Mouse (Mus musculus) heart, embryonic 10.5 days (tissue): Measurements from ENCODE around the gene Zmynd11. TPM values are rescaled to one million over a fixed set of nuclear protein-coding genes. Genes with fewer than 3 reads are reported as not detected.

Experiments
- DNase-seq: peaks from one replicate; pipeline ENCODE4 v3.0.0-alpha.2; 2017; ENCODE audit warnings: low spot score
- H3K27ac ChIP-seq: fragments of 300-500 bp; sonication (generic); 2 replicates; pipeline ENCODE4 v1.5.1; 2016; ENCODE audit warnings: mild to moderate bottlenecking
- H3K27me3 ChIP-seq: fragments of 300-500 bp; sonication (generic); 2 replicates; pipeline ENCODE4 v1.6.1; 2016; ENCODE audit warnings: mild to moderate bottlenecking; ENCODE audit not compliant: poor library complexity, insufficient read depth, severe bottlenecking
- H3K36me3 ChIP-seq: fragments of 300-500 bp; sonication (generic); 2 replicates; pipeline ENCODE4 v1.6.1; 2016; ENCODE audit warnings: mild to moderate bottlenecking, moderate library complexity
- H3K4me1 ChIP-seq: fragments of 300-500 bp; sonication (generic); 2 replicates; pipeline ENCODE4 v1.6.1; 2016; ENCODE audit warnings: mild to moderate bottlenecking
- H3K4me3 ChIP-seq: fragments of 300-500 bp; sonication (generic); 2 replicates; pipeline ENCODE4 v1.5.1; 2016; ENCODE audit warnings: mild to moderate bottlenecking, moderate library complexity
- H3K9me3 ChIP-seq: fragments of 300-500 bp; sonication (generic); 2 replicates; pipeline ENCODE4 v1.6.1; 2016; ENCODE audit warnings: mild to moderate bottlenecking, moderate library complexity
- WGBS: fragments of 180-500 bp; shearing (Covaris S2); methylation state at CpG from one replicate; pipeline ENCODE4 v1.1.7; 2016; 5-methylcytosine and 5-hydroxymethylcytosine counted together
- polyA plus RNA-seq: library from polyadenylated mRNA; unstranded; fragments of >200 nt; fragmentation: Nextera tagmentation; extraction: Ambion mirVana; gene quantifications from 2 replicates; pipeline ENCODE4 v1.2.1, GENCODE M21; 2016

Gene Zmynd11
- 88.2 and 98.4 TPM in 2 replicates for polyA plus RNA-seq

- H3K4me3 ChIP-seq = peak within 1 kb of the TSS; percentile 96
- under 1% methylated on average over 92 of the region's 98 CpGs for WGBS
- H3K9me3 ChIP-seq = no peaks in the 10 kb centered on the region
- peak; percentile 77 for DNase-seq
- peak within 1 kb of the TSS; percentile 100 for H3K27ac ChIP-seq
- no peaks in the 10 kb centered on the region for H3K27me3 ChIP-seq
- H3K4me1 ChIP-seq = peaks cover 33% of the 10 kb centered on the region
- no peaks in the 10 kb centered on the region for H3K36me3 ChIP-seq
Observed at GRCm38 (mm10) chr13:9764646-9765536, at the start of gene Zmynd11. TSS of gene Zmynd11 (minus strand) at chr13:9765330.

GRCm38 (mm10) chr13:9795889-9796631, 30.9 kb upstream of the Zmynd11 start:
- Histone ChIP-seq H3K36me3 (no peaks in the 10 kb centered on the region), H3K27me3 (no peaks in the 10 kb centered on the region), H3K4me1 (no peaks in the 10 kb centered on the region), H3K4me3 (peak overlapping the region; percentile 51), H3K27ac (peak overlapping the region; percentile 42; the same call in 1 of the 2 replicates), H3K9me3 (no peaks in the 10 kb centered on the region)
- no peak for DNase-seq
- 10% methylated on average over 12 of the region's 12 CpGs for WGBS

GRCm38 (mm10) chr13:9786050-9786449, 20.9 kb upstream of the Zmynd11 start:
- no peaks in the 10 kb centered on the region for H3K36me3 ChIP-seq
- no peak overlapping the region for H3K27ac ChIP-seq
- no peak overlapping the region for H3K4me3 ChIP-seq
- no peaks in the 10 kb centered on the region for H3K27me3 ChIP-seq
- no peak for DNase-seq
- WGBS = 82% methylated on average over 3 of the region's 3 CpGs
- no peaks in the 10 kb centered on the region for H3K4me1 ChIP-seq
- H3K9me3 ChIP-seq = no peaks in the 10 kb centered on the region

- WGBS = 67% methylated on average over 3 of the region's 3 CpGs
- Histone ChIP-seq H3K4me3 (no peak overlapping the region), H3K36me3 (no peaks in the 10 kb centered on the region), H3K9me3 (no peaks in the 10 kb centered on the region), H3K27ac (no peak overlapping the region), H3K27me3 (no peaks in the 10 kb centered on the region), H3K4me1 (no peaks in the 10 kb centered on the region)
- DNase-seq = no peak
Observed at GRCm38 (mm10) chr13:9783717-9784116, 18.6 kb upstream of the Zmynd11 start.

GRCm38 (mm10) chr13:9775901-9776300, 10.8 kb upstream of the Zmynd11 start:
- Histone ChIP-seq H3K4me1 (no peaks in the 10 kb centered on the region), H3K27ac (no peak overlapping the region), H3K9me3 (no peaks in the 10 kb centered on the region), H3K27me3 (no peaks in the 10 kb centered on the region), H3K36me3 (no peaks in the 10 kb centered on the region), H3K4me3 (no peak overlapping the region)
- WGBS = 63% methylated on average over 5 of the region's 5 CpGs
- DNase-seq = no peak

GRCm38 (mm10) chr13:9774077-9774476, 8.9 kb upstream of the Zmynd11 start:
- no peak for DNase-seq
- H3K9me3 ChIP-seq = no peaks in the 10 kb centered on the region

GRCm38 (mm10) chr13:9767279-9767678, 2.1 kb upstream of the Zmynd11 start:
- Histone ChIP-seq H3K36me3 (no peaks in the 10 kb centered on the region), H3K9me3 (no peaks in the 10 kb centered on the region), H3K27me3 (no peaks in the 10 kb centered on the region), H3K27ac (peak overlapping the region; percentile 33; the same call in 1 of the 2 replicates), H3K4me1 (peaks cover 24% of the 10 kb centered on the region), H3K4me3 (no peak overlapping the region)
- no peak for DNase-seq
- WGBS = 42% methylated on average over 5 of the region's 5 CpGs

More at GRCm38 (mm10) chr13:9774077-9774476, 8.9 kb upstream of the Zmynd11 start:
- Histone ChIP-seq H3K27ac (no peak overlapping the region), H3K4me1 (no peaks in the 10 kb centered on the region), H3K4me3 (no peak overlapping the region), H3K36me3 (no peaks in the 10 kb centered on the region), H3K27me3 (no peaks in the 10 kb centered on the region)

- no peak for DNase-seq
- Histone ChIP-seq H3K36me3 (no peaks in the 10 kb centered on the region), H3K27me3 (no peaks in the 10 kb centered on the region), H3K27ac (no peak overlapping the region), H3K4me1 (peaks cover 26% of the 10 kb centered on the region), H3K9me3 (no peaks in the 10 kb centered on the region), H3K4me3 (no peak overlapping the region)
- WGBS = 82% methylated on average over 1 of the region's 1 CpGs
Observed at GRCm38 (mm10) chr13:9766497-9766896, 1.4 kb upstream of the Zmynd11 start.

- Histone ChIP-seq H3K27me3 (no peaks in the 10 kb centered on the region), H3K9me3 (no peaks in the 10 kb centered on the region), H3K4me3 (peak overlapping the region; percentile 96), H3K27ac (peak overlapping the region; percentile 100), H3K36me3 (no peaks in the 10 kb centered on the region), H3K4me1 (peaks cover 28% of the 10 kb centered on the region)
- DNase-seq = no peak
- WGBS = 15% methylated on average over 4 of the region's 4 CpGs
Observed at GRCm38 (mm10) chr13:9765537-9765851, 364 bp upstream of the Zmynd11 start.

- under 1% methylated on average over 77 of the region's 111 CpGs for WGBS
- Histone ChIP-seq H3K27me3 (no peaks in the 10 kb centered on the region), H3K4me1 (peaks cover 35% of the 10 kb centered on the region), H3K27ac (peak overlapping the region; percentile 100), H3K9me3 (no peaks in the 10 kb centered on the region), H3K36me3 (no peaks in the 10 kb centered on the region), H3K4me3 (peak overlapping the region; percentile 96)
- peak; percentile 84 for DNase-seq
Observed at GRCm38 (mm10) chr13:9763828-9764645, 1.1 kb downstream of the Zmynd11 start.

GRCm38 (mm10) chr13:9763100-9763827, 1.9 kb downstream of the Zmynd11 start:
- Histone ChIP-seq H3K4me3 (peak overlapping the region; percentile 96), H3K27me3 (no peaks in the 10 kb centered on the region), H3K27ac (peak overlapping the region; percentile 100), H3K36me3 (no peaks in the 10 kb centered on the region), H3K4me1 (peaks cover 38% of the 10 kb centered on the region), H3K9me3 (no peaks in the 10 kb centered on the region)
- DNase-seq = no peak
- WGBS = 7% methylated on average over 21 of the region's 21 CpGs

GRCm38 (mm10) chr13:9760057-9760456, 5.1 kb downstream of the Zmynd11 start:
- H3K27me3 ChIP-seq = no peaks in the 10 kb centered on the region
- 91% methylated on average over 6 of the region's 6 CpGs for WGBS
- no peaks in the 10 kb centered on the region for H3K36me3 ChIP-seq
- no peak overlapping the region for H3K4me3 ChIP-seq
- H3K4me1 ChIP-seq = peaks cover 28% of the 10 kb centered on the region
- DNase-seq = no peak
- no peaks in the 10 kb centered on the region for H3K9me3 ChIP-seq
- H3K27ac ChIP-seq = no peak overlapping the region
